Mouse (Mus musculus) adrenal gland (tissue): ENCODE results near the gene Mpp4.

Experiments used
- intact Hi-C: fragments of 180-260 bp; cut with DNase I; formaldehyde crosslinking; loops from one replicate; pipeline ENCODE4 v1.15.1; 2025
- long read RNA-seq, 2 experiments: library from polyadenylated mRNA; unstranded; transcript quantifications; one replicate each; pipeline ENCODE4 v2.0.0; 2020; ENCODE audit warnings: borderline replicate concordance in 1 of 2; ENCODE audit not compliant: insufficient replicate concordance in 1 of 2

Gene Mpp4
- long read RNA-seq, experiment 1 = 0 reads
- long read RNA-seq, experiment 2 = 0 reads

GRCm38 (mm10) chr1:59163030-59163461 lies at the start of gene Mpp4:
Gene Mpp4 (minus strand): TSS chr1:59163389.
- intact Hi-C loops = no loop called here

DNA sequence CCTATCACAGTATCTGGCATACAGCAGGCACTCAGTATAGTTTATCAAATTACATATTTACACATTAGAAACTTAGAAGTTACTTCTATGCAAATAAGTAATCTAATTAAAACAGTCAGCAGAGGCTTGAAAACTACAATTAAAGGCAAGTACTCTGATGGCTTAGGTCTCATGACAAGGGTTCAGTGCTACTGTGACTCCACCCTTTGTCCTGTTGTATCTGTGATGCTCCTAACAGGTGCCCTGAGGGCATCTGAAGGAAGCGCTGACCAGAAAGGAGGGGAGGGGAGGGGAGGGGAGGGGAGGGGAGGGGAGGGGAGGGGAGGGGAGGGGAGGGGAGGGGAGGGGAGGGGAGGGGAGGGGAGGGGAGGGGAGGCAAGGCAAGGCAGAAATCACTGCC lies 49.8 kb upstream of the Mpp4 start:
- intact Hi-C loops = no loop called here

DNA sequence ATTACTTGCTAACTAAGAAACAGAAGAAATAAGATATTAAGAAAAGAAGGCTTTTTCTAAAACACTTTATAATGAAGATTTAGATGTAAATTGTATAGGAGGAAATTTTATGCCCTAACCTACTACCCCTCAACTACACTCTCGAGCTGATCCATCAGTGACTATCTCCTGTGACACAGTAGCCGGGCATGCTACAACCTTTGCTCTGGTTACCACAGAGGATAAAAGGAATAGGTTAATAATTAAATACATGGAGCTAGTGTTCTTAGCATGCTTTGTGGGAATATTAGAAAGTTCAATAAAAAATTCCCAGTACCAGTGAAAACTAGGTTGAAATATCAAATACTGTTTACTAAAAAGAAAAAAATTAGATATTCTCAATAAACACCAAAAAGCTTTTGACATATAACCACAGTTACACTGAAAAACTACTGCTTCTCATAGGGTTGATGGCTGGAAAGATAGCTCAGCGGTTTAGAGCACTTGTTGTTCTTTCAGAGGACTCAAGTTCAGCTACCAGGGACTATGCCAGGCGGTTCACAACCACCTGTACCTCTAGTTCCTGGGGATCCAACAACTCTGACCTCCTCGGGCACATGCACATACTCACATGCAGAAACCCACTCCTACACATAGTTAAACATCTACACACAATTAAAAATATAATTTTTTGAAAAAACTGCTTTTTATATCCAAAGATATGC lies 49.0 kb upstream of the Mpp4 start:
- intact Hi-C loops = no loop called here

DNA sequence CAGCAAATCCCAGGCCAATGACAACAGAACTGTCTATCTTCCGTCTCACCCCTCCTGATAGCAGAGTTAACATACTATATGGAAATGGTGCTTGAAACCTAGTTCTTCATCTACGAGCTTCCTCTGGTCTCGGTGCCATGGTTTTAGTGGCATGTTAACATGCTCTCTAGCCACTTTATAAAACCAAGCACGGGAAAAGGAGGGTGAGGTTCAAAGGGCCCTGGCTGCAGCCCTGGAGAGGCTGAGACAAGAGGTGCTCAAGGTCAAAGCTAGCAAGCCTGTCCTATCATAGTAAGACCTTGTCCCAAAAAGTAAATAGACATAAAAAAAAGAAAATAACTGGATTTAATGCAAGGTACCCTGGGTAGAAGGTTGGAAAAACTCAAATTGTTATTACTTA lies 48.5 kb upstream of the Mpp4 start:
- intact Hi-C loops = no loop called here

DNA sequence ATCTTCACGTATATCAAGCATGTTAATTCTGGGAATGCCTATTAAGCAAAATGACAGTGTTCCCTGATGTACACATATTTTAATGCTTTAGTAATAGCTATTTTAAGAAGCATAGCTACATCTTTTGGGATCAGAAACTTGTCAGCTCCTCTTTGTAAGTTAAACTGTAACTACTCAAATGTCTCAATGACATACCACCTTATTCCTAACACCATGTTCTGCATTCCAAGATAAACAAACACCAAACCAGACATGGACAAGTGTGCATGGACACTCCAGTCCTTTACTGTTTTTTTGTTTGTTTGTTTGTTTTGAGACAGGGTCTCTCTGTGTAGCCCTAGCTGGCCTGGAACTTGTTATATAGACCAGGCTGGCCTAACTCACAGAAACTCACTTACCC lies 45.1 kb upstream of the Mpp4 start:
- intact Hi-C loops = no loop called here

GRCm38 (mm10) chr1:59204489-59204888 lies 41.3 kb upstream of the Mpp4 start:
- intact Hi-C loops = no loop called here

- intact Hi-C loops = no loop called here
These were observed 39.2 kb upstream of the Mpp4 start for GRCm38 (mm10) chr1:59202367-59202766.

- intact Hi-C loops = no loop called here
These were observed 38.4 kb upstream of the Mpp4 start for GRCm38 (mm10) chr1:59201561-59201960.

- intact Hi-C loops = no loop called here
These were observed 37.8 kb upstream of the Mpp4 start for GRCm38 (mm10) chr1:59200960-59201359.

- intact Hi-C loops = no loop called here
These were observed 31.8 kb upstream of the Mpp4 start for GRCm38 (mm10) chr1:59194979-59195378.

DNA sequence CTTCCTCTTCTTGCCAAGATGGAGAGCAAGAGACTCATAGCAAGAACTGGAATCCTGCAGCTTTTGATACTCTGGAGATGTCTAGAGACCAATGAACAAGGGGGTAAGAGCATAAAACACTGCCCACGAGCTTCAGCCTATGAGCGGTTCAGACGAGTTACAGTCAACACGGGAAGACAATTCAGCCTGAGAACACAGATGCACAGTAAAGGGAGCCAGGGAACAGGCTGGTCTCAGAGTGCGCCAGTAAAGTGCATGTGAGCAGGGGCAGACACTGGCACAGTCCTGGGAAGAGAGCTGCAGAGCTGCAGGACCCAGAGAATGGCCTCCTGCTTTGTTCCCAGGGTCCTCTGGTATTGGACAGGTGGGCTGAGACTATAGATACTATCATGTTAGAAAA lies 24.6 kb upstream of the Mpp4 start:
- intact Hi-C loops = no loop called here

- intact Hi-C loops = no loop called here
These were observed 23.1 kb upstream of the Mpp4 start for GRCm38 (mm10) chr1:59186317-59186716.

DNA sequence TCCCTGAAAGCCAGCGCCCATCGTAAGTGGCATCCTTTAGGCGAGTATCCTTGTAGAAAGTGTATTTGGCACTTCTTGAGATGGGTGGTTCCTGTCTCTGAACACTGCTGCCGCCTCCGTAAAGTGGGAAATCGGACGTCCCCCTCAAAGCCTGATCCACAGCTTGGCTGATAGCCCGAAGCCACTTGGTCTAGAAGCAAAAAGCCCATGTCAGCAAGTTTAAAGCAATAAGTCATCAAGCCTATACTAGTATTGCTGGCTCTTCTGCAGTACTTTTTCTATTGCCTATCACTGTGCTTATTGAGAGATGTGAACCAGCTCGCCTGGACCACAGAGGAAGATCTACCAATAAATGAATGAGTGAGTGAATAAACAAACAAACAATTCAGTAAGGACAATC lies 22.2 kb upstream of the Mpp4 start:
- intact Hi-C loops = no loop called here

- intact Hi-C loops = no loop called here
These were observed 19.9 kb upstream of the Mpp4 start for GRCm38 (mm10) chr1:59183045-59183444.

DNA sequence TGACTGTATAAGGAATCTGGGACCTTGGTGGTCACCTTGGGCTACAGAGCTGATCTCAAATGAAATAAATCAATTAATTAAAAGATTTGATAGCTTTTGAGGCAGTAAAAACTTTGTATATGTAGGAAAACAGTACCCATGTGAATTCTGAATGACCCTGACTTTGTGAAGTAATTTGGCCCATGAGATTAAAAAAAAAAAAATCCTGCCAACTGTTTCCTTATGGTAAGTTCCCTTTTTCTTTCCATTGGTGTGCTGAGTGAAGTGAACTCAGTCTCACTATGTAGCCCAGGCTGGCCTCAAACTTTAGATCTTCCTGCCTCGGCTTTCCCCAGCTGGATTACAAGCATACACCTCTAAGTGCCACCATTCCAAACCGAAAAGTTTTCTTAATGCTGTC lies 19.2 kb upstream of the Mpp4 start:
- intact Hi-C loops = no loop called here

- intact Hi-C loops = no loop called here
These were observed 16.8 kb upstream of the Mpp4 start for GRCm38 (mm10) chr1:59180003-59180402.

GRCm38 (mm10) chr1:59178401-59178800 lies 15.2 kb upstream of the Mpp4 start:
- intact Hi-C loops = no loop called here

DNA sequence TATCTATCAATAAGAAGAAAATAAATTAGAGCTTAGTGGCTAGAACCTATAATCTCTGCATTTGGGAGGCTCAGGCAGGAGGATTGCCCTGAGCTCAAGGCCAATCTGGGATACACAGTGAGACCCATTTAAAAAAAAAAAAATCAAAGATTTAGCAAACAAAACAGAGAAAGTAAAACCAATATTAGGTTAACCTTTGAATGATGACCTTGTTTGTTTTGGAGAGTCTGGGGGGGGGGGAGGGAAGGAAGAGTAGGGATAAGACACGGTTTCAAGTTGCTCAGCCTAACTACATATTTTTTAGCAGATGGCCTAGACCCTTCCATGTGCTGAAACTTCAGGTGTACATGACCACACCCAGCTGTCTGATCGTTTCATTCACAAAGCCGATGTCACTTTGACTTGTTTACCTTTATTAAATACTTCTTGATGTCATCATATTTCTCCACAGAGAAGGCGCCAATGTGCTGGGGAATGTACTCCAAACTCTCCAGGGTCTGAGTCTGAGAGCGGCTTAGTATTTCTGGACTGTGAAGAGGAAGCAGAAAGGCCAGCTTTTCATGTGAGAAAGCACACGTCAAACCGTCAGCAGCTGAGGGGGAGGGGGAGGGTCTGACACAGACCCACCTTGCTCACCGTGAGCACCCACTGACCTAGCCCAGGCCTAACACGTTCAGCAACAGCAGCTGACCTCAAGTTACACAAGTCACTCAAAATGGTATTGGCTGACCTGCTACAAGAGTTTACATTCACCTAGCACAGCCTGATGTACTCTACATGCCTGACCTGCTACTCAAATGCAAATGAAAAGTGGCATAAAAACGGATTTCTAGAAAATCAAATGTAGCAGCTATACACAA lies 11.6 kb upstream of the Mpp4 start:
- intact Hi-C loops = no loop called here

DNA sequence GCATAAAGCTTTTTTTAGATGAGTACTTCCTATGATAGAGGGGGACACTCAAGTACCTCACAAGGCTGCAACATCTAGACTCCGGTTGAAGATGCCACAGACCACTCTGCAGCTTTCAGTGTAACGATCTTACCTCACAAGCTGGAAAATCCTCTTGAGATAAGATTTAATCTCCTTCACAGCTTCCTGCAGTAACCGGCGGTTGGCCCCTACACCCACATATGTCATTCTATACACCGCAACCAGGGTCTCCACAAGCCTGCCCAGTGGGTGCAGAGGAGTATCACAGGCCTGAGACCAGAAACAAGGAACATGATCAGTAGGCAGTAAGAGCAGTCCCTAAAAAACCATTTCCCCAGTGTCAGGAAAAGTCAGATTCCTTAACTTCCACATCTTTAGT lies 9.8 kb upstream of the Mpp4 start:
- intact Hi-C loops = no loop called here

GRCm38 (mm10) chr1:59171875-59172274 lies 8.7 kb upstream of the Mpp4 start:
- intact Hi-C loops = no loop called here

DNA sequence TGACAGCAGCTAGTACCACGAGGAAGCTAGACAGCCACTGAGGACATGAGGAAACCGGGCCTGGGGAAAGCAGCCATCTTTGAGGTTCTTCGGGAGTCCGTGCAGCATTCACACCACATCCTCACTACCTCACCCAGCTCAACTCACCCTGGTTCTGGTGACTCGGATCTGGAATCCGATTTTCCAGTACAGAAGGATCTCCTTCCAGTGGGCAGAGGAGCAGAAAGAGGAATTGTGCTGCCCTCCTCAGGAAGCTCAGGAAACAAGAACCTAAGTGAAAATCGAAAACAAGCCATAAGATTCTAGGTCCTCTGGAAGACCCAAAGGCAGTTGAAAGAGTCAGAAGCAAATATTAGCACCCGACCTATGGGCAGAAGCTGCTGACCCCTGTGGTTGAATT lies 7.1 kb upstream of the Mpp4 start:
- intact Hi-C loops = no loop called here

DNA sequence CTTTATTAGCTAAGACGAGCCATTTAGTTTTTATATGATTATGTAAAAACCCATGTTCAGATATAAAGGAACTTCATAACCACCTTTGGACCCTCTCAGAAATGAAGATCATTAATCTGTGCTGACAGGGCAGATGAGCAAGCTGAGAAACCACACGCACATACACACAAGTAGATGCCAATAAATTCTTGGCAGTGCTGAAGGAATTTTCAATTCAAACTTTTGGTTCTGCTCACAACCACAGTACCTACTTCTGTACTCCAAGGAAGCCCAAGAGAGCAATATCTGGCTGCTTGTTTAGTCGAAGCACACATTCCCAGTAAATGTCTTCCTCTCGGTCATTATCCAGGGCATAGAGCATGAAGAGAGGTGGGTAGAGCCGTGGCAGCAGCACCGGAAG lies 6.4 kb upstream of the Mpp4 start:
- intact Hi-C loops = no loop called here

GRCm38 (mm10) chr1:59168556-59168955 lies 5.4 kb upstream of the Mpp4 start:
- intact Hi-C loops = no loop called here
